Mouse (Mus musculus): ENCODE results near the gene Mthfd2. TPM values are rescaled to one million over a fixed set of nuclear protein-coding genes. Genes with fewer than 3 reads are reported as not detected.

Mthfd2 gene
- polyA plus RNA-seq, 1 experiment = 30.5 TPM

GRCm38 (mm10) chr6:83342957-83343356 lies 17.2 kb upstream of the Mthfd2 start:
- Histone ChIP-seq H3K4me3 (replicated peaks) (no peak overlapping the region), H3K36me3 (replicated peaks; ENCODE audit: low read length) (peaks cover 71% of the 10 kb centered on the region), H3K9me3 (no peaks in the 10 kb centered on the region), H3K27me3 (replicated peaks) (no peaks in the 10 kb centered on the region), H3K4me1 (peaks cover 3% of the 10 kb centered on the region; the same call in 1 of the 2 replicates)
- TF ChIP-seq FLI1 (IDR thresholded peaks at IDR 0.05; ENCODE audit: low read length) (no peak), GATA1 (IDR thresholded peaks at IDR 0.05; ENCODE audit: borderline replicate concordance, low read length) (no peak)

DNA sequence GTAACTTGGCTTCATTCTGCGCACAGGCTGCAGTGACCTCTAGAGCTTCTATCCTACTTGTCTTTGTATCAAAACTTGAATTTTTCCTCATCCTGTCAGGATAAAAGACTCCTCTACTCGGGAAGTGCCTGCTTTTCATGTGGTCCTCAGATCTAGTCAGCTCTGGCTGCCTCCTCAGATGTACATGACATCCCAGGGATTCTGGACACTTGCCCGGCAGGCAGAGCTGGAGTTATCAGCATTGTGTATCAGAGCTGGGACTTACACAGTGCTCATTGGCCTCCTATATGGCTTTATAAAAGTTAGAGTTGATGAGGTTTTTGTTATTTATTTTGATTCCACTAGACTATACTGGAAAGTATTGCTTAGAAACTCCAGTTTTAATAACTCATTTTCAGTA lies 15.7 kb upstream of the Mthfd2 start:
- H3K4me3 ChIP-seq (replicated peaks) = no peak overlapping the region
- no peaks in the 10 kb centered on the region for H3K9me3 ChIP-seq
- H3K27me3 ChIP-seq (replicated peaks) = no peaks in the 10 kb centered on the region
- peaks cover 78% of the 10 kb centered on the region for H3K36me3 ChIP-seq (replicated peaks; ENCODE audit: low read length)
- H3K4me1 ChIP-seq = no peaks in the 10 kb centered on the region
- TF ChIP-seq GATA1 (IDR thresholded peaks at IDR 0.05; ENCODE audit: borderline replicate concordance, low read length) = no peak
- no peak for TF ChIP-seq FLI1 (IDR thresholded peaks at IDR 0.05; ENCODE audit: low read length)

DNA sequence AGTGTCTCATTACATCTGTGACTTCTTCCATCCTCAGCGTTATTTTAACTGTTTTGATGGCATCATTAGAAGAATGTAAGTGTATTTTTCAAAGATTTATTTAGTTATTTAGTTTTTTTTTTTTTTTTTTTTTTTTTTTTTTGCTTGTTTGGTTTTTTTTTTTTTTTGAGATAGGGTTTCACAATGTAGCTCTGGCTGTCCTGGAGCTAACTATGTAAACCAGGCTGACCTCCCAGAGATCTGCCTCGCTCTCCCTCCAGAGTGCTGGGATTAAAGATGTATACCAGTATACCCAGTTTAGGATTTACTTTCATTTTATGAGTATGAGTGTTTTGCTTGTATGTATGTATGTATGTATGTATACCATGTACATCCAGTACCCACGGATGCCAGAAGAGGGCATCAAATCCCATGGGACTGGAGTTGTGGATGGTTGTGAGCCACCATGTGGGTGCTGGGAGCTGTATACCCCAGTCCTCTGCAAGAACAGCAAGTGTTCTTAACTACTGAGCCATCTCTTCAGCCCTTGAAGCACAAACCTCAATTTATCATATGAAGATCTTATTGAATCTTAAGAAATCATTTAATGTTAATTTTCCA lies 2.0 kb upstream of the Mthfd2 start:
- TF ChIP-seq GATA1 (IDR thresholded peaks at IDR 0.05; ENCODE audit: borderline replicate concordance, low read length) = no peak
- no peak for TF ChIP-seq FLI1 (IDR thresholded peaks at IDR 0.05; ENCODE audit: low read length)
- H3K27me3 ChIP-seq (replicated peaks) = no peaks in the 10 kb centered on the region
- H3K4me3 ChIP-seq (replicated peaks) = peak overlapping the region; percentile 59
- H3K4me1 ChIP-seq = peaks cover 43% of the 10 kb centered on the region
- no peaks in the 10 kb centered on the region for H3K9me3 ChIP-seq
- peaks cover 47% of the 10 kb centered on the region for H3K36me3 ChIP-seq (replicated peaks; ENCODE audit: low read length)

- Histone ChIP-seq H3K36me3 (replicated peaks; ENCODE audit: low read length) (peaks cover 40% of the 10 kb centered on the region), H3K27me3 (replicated peaks) (no peaks in the 10 kb centered on the region), H3K4me3 (replicated peaks) (peak overlapping the region; percentile 97), H3K9me3 (no peaks in the 10 kb centered on the region), H3K4me1 (peaks cover 51% of the 10 kb centered on the region)
- no peak for TF ChIP-seq FLI1 (IDR thresholded peaks at IDR 0.05; ENCODE audit: low read length)
- no peak for TF ChIP-seq GATA1 (IDR thresholded peaks at IDR 0.05; ENCODE audit: borderline replicate concordance, low read length)
Observed at GRCm38 (mm10) chr6:83326761-83327160, 1.1 kb upstream of the Mthfd2 start.

DNA sequence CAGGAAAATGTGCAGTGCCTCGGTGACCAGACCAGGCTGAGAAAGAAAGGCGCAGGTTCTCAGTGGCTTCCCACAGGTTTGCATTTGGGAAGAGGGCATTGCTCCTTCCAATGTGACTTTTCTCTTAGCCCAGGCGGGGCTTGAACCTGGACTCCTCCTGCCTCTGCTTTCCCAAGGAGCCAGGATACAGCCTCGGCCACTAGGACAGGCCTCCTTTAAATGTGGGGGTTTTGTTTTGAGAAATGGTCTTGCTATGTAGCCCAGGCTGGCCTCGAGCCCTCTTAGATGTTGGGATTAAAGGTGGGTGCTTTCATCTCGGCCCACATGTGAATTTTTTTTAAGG lies 657 bp upstream of the Mthfd2 start:
- Histone ChIP-seq H3K36me3 (replicated peaks; ENCODE audit: low read length) (peaks cover 36% of the 10 kb centered on the region), H3K4me1 (peaks cover 51% of the 10 kb centered on the region), H3K27me3 (replicated peaks) (no peaks in the 10 kb centered on the region), H3K9me3 (no peaks in the 10 kb centered on the region), H3K4me3 (replicated peaks) (peak overlapping the region; percentile 97)
- no peak for TF ChIP-seq FLI1 (IDR thresholded peaks at IDR 0.05; ENCODE audit: low read length)
- TF ChIP-seq GATA1 (IDR thresholded peaks at IDR 0.05; ENCODE audit: borderline replicate concordance, low read length) = no peak

DNA sequence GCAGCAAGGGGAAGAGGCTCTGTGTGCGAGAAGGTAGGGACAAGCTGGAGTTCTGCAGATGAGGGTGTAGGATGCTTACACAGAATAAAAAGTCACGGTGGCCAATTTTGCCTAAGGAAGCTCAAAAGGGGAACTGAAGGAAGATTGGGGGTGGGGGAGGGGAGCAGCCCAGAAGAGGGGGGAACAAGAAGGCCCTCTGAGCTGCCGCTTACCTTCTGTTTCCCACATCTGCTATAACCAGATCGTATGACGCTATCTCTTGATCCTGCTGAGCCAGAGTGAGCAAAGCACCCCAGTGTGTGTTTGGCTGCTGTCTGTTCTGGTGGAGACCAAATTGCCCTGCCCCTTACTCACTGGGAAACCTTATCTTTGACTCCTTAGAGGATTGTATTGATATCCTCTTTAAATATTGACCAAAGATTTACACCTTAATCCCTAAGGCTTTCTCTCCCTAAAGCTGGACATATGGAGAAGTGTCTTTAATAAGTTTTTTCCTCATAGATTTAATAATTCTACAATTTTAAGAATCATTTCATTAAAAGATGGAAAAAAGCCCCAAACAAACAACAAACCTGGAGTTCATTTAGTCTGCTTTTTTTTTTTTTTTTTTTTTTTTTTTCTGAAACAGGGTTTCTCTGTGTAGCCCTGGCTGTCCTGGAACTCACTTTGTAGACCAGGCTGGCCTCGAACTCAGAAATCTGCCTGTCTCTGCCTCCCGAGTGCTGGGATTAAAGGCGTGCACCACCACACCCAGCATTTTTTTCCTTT lies 1.9 kb downstream of the Mthfd2 start:
- Histone ChIP-seq H3K4me3 (replicated peaks) (peak overlapping the region; percentile 75), H3K9me3 (no peaks in the 10 kb centered on the region), H3K4me1 (peaks cover 49% of the 10 kb centered on the region), H3K27me3 (replicated peaks) (no peaks in the 10 kb centered on the region), H3K36me3 (replicated peaks; ENCODE audit: low read length) (peaks cover 11% of the 10 kb centered on the region)
- TF ChIP-seq GATA1 (IDR thresholded peaks at IDR 0.05; ENCODE audit: borderline replicate concordance, low read length) (no peak), FLI1 (IDR thresholded peaks at IDR 0.05; ENCODE audit: low read length) (no peak)

DNA sequence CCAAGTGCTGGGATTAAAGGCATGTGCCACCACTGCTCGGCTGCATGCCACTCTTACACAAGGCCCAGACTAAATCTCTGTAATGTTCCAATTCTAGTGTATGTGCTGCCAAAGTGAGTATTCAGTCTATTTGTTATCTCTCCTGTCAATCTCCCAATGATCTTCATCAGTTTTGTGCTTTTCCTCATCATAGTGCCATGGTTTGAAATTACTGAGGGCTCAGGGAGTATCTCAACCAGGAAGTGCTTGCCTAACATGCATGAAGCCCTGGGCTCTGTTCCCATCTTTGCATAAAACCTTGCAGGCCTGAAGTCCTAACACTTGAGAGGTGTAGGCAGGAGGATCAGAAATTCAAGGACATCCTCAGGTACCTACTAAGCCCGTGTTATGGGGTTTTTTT lies 2.9 kb downstream of the Mthfd2 start:
- H3K4me3 ChIP-seq (replicated peaks) = no peak overlapping the region
- peaks cover 2% of the 10 kb centered on the region for H3K36me3 ChIP-seq (replicated peaks; ENCODE audit: low read length)
- H3K4me1 ChIP-seq = peaks cover 42% of the 10 kb centered on the region
- no peaks in the 10 kb centered on the region for H3K9me3 ChIP-seq
- no peak for TF ChIP-seq GATA1 (IDR thresholded peaks at IDR 0.05; ENCODE audit: borderline replicate concordance, low read length)
- no peak for TF ChIP-seq FLI1 (IDR thresholded peaks at IDR 0.05; ENCODE audit: low read length)
- H3K27me3 ChIP-seq (replicated peaks) = no peaks in the 10 kb centered on the region

GRCm38 (mm10) chr6:83321927-83322326 lies 3.8 kb downstream of the Mthfd2 start:
- TF ChIP-seq FLI1 (IDR thresholded peaks at IDR 0.05; ENCODE audit: low read length) = no peak
- TF ChIP-seq GATA1 (IDR thresholded peaks at IDR 0.05; ENCODE audit: borderline replicate concordance, low read length) = no peak
- Histone ChIP-seq H3K36me3 (replicated peaks; ENCODE audit: low read length) (no peaks in the 10 kb centered on the region), H3K27me3 (replicated peaks) (no peaks in the 10 kb centered on the region), H3K4me1 (peaks cover 43% of the 10 kb centered on the region), H3K4me3 (replicated peaks) (no peak overlapping the region), H3K9me3 (no peaks in the 10 kb centered on the region)

DNA sequence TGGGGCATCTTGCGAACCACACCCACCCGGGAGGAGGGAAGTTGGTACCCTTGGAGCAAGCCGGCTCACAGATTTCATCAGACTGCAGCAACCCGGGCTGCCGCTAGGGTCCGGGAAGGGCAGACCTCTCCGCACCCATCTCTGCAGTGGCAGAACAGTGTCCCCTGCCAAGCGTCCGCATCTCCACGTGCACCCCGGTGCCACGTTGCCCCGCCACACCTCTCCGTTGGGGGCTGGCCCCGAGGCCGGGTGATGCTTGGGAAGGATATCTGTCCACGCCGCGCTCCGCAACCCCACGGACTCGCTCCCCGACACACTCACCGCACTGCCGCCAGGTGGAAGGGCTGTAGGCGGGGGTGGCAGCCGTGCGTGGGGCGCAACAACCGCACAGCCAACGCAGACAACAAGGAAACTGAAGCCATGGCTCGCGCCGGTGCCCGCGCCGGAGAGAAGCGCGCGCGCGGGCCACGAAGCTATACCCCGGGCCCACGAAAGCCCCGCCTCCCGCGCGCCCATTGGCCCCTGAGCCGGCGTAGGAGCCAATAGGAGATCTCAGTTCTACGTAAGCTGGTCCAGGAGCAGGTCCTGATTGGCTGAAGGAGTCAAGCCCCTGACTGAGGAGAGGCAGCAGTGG lies 8.5 kb downstream of the Mthfd2 start:
- Histone ChIP-seq H3K4me3 (replicated peaks) (peak overlapping the region; percentile 99), H3K27me3 (replicated peaks) (no peaks in the 10 kb centered on the region), H3K9me3 (no peaks in the 10 kb centered on the region), H3K4me1 (peaks cover 60% of the 10 kb centered on the region), H3K36me3 (replicated peaks; ENCODE audit: low read length) (peaks cover 22% of the 10 kb centered on the region)
- TF ChIP-seq FLI1 (IDR thresholded peaks at IDR 0.05; ENCODE audit: low read length) = no peak

- no peak for TF ChIP-seq GATA1 (IDR thresholded peaks at IDR 0.05; ENCODE audit: borderline replicate concordance, low read length)
- no peak for TF ChIP-seq FLI1 (IDR thresholded peaks at IDR 0.05; ENCODE audit: low read length)
- H3K27me3 ChIP-seq (replicated peaks) = no peaks in the 10 kb centered on the region
- peaks cover 60% of the 10 kb centered on the region for H3K4me1 ChIP-seq
- H3K9me3 ChIP-seq = no peaks in the 10 kb centered on the region
- H3K36me3 ChIP-seq (replicated peaks; ENCODE audit: low read length) = peaks cover 34% of the 10 kb centered on the region
- peak overlapping the region; percentile 99 for H3K4me3 ChIP-seq (replicated peaks)
Observed at GRCm38 (mm10) chr6:83316022-83316421, 9.7 kb downstream of the Mthfd2 start.

Measured in megakaryocyte, embryonic 14.5 days (primary cell).